Comparison of ENCODE assay signal across 10 mouse cellular contexts in the genomic region with DNA sequence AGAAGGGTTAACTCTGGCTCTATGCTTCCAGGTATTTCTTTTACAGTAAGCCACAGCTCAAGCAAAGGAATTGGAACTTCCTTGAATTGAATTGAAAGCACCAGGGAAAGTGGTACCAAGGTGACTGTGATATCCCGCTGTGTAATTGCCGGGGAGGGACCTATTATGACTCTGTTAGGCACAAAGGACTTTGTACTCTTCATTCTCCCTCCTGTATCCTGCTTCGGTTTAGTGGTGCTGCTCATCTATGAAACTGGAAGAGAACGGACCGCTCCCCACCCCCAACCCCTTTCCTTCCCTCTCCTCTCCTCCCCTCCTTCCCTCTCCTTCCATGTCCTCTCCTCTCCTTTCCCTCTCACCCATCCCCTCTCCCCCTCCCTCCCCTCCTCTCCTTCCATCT. TPM values are rescaled to one million over a fixed set of nuclear protein-coding genes. Genes with fewer than 3 reads are reported as not detected.
DNase-seq lines count a peak whose midpoint lies in the region; ATAC-seq and TF ChIP-seq lines count a peak whose summit lies in the region.
"Had no signal": no experiment of that assay in that cellular context is flagged by ENCODE, and none has a peak within 500 bp of the region (broad histone marks: within the 10 kb centered on the region; RNA-seq: fewer than 3 reads in every experiment).

No protein-coding gene starts in this region.

- no peak overlapping the region for H3K27ac ChIP-seq in embryonic facial prominence, embryonic 13.5 days
- no peak overlapping the region for H3K27ac ChIP-seq in intestine, embryonic 16.5 days (ENCODE audit: low read length)
- H3K27ac ChIP-seq in midbrain, postnatal 0 days (ENCODE audit: low read depth, low read length), result no peak overlapping the region
- H3K27ac ChIP-seq: macrophage had no signal

- peak overlapping the region; percentile 76 for H3K4me2 ChIP-seq in embryonic facial prominence, embryonic 13.5 days
- peak overlapping the region; percentile 77 for H3K4me2 ChIP-seq in intestine, embryonic 16.5 days (ENCODE audit: low read depth, low read length)
- H3K4me2 ChIP-seq in midbrain, postnatal 0 days (ENCODE audit: low read depth, low read length, poor library complexity, severe bottlenecking), result peak overlapping the region; percentile 74

- WGBS in embryonic facial prominence, embryonic 13.5 days, result 13% methylated on average over 5 of the region's 5 CpGs
- 9% methylated on average over 5 of the region's 5 CpGs for WGBS in intestine, embryonic 16.5 days
- WGBS in midbrain, postnatal 0 days, result 9% methylated on average over 5 of the region's 5 CpGs

- no peak for TF ChIP-seq CTCF in midbrain, postnatal 0 days (IDR thresholded peaks at IDR 0.05)

- H3K9me3 ChIP-seq in embryonic facial prominence, embryonic 13.5 days, result no peaks in the 10 kb centered on the region
- H3K9me3 ChIP-seq in intestine, embryonic 16.5 days (ENCODE audit: control insufficient read depth, low read length), result no peaks in the 10 kb centered on the region
- no peaks in the 10 kb centered on the region for H3K9me3 ChIP-seq in midbrain, postnatal 0 days (ENCODE audit: low read length)

- DNase-seq in kidney, adult 9 months, result peak; percentile 60
- no peak for DNase-seq in kidney, adult 18-20 months
- DNase-seq in midbrain, postnatal 0 days (ENCODE audit: low spot score), result peak; percentile 2
- no peak for DNase-seq in thymus, postnatal 36 days
- DNase-seq in right cerebral cortex, postnatal 4 days, result no peak
- no peak for DNase-seq in left cerebral cortex, adult 9 months (ENCODE audit: low spot score in 2 of 2)

- peak overlapping the region; percentile 51 for H3K4me3 ChIP-seq in embryonic facial prominence, embryonic 13.5 days
- H3K4me3 ChIP-seq in intestine, embryonic 16.5 days (ENCODE audit: low read length), result peak overlapping the region; percentile 51
- H3K4me3 ChIP-seq in midbrain, postnatal 0 days (ENCODE audit: low read depth, low read length), result peak overlapping the region; percentile 41

- H3K9ac ChIP-seq in embryonic facial prominence, embryonic 13.5 days, result no peak overlapping the region
- no peak overlapping the region for H3K9ac ChIP-seq in intestine, embryonic 16.5 days (ENCODE audit: low read depth, low read length)
- H3K9ac ChIP-seq in midbrain, postnatal 0 days (replicated peaks; ENCODE audit: low read length, poor library complexity, severe bottlenecking), result no peak overlapping the region

- H3K36me3 ChIP-seq in embryonic facial prominence, embryonic 13.5 days, result no peaks in the 10 kb centered on the region
- no peaks in the 10 kb centered on the region for H3K36me3 ChIP-seq in intestine, embryonic 16.5 days (ENCODE audit: control insufficient read depth, insufficient read depth, low read length)
- no peaks in the 10 kb centered on the region for H3K36me3 ChIP-seq in midbrain, postnatal 0 days (ENCODE audit: insufficient read depth, low read length)

- peaks cover 32% of the 10 kb centered on the region for H3K27me3 ChIP-seq in embryonic facial prominence, embryonic 13.5 days
- H3K27me3 ChIP-seq in intestine, embryonic 16.5 days (replicated peaks; ENCODE audit: control insufficient read depth, insufficient read depth, low read length), result no peaks in the 10 kb centered on the region; the same call in 1 of the 2 replicates
- H3K27me3 ChIP-seq in midbrain, postnatal 0 days (ENCODE audit: insufficient read depth, low read length), result no peaks in the 10 kb centered on the region

- peaks cover 11% of the 10 kb centered on the region for H3K4me1 ChIP-seq in embryonic facial prominence, embryonic 13.5 days
- H3K4me1 ChIP-seq in intestine, embryonic 16.5 days (ENCODE audit: control insufficient read depth, insufficient read depth, low read length), result peaks cover 7% of the 10 kb centered on the region; the same call in 1 of the 2 replicates
- H3K4me1 ChIP-seq in midbrain, postnatal 0 days (ENCODE audit: insufficient read depth, low read length), result no peaks in the 10 kb centered on the region

- ATAC-seq in embryonic facial prominence, embryonic 13.5 days (ENCODE audit: insufficient number of reproducible peaks, insufficient read depth, low FRiP score, low TSS enrichment, low read depth), result no peak
- ATAC-seq in intestine, embryonic 16.5 days, result peak; percentile 70
- ATAC-seq in midbrain, postnatal 0 days (ENCODE audit: low FRiP score), result no peak

RNA-seq across cellular contexts. Expression of gene Eci3, which starts 1.3 kb away (rescaled TPM):
- 1.00 and 1.7 TPM in 2 replicates for polyA plus RNA-seq in embryonic facial prominence, embryonic 13.5 days (2015; fragmentation: Nextera tagmentation; extraction: Ambion mirVana)
- 3.4 and 3.5 TPM in 2 replicates for polyA plus RNA-seq in intestine, embryonic 16.5 days (2015; fragmentation: Nextera tagmentation; extraction: Ambion mirVana)
- not detected in 2 replicates for total RNA-seq in midbrain, postnatal 0 days (2014; rRNA removed)
- 0.39 and 0.50 TPM in 2 replicates for polyA plus RNA-seq in midbrain, postnatal 0 days (2015; fragmentation: Nextera tagmentation; extraction: Ambion mirVana)
- polyA plus RNA-seq: macrophage; testis, adult 2 months had no signal

RNA-seq across cellular contexts. Expression of gene 4933417A18Rik, which starts 40.7 kb away (rescaled TPM):
- polyA plus RNA-seq in embryonic facial prominence, embryonic 13.5 days (2015; fragmentation: Nextera tagmentation; extraction: Ambion mirVana), result not detected in 2 replicates
- polyA plus RNA-seq in intestine, embryonic 16.5 days (2015; fragmentation: Nextera tagmentation; extraction: Ambion mirVana), result not detected in 2 replicates
- total RNA-seq in midbrain, postnatal 0 days (2014; rRNA removed), result not detected in 2 replicates
- polyA plus RNA-seq in midbrain, postnatal 0 days (2015; fragmentation: Nextera tagmentation; extraction: Ambion mirVana), result not detected in 2 replicates
- polyA plus RNA-seq: macrophage had no signal

RNA-seq across cellular contexts. Expression of gene Fam217a, which starts 40.8 kb away (rescaled TPM):
- polyA plus RNA-seq in embryonic facial prominence, embryonic 13.5 days (2015; fragmentation: Nextera tagmentation; extraction: Ambion mirVana), result 0.73 and 0.87 TPM in 2 replicates
- 0.54 and 1.2 TPM in 2 replicates for polyA plus RNA-seq in intestine, embryonic 16.5 days (2015; fragmentation: Nextera tagmentation; extraction: Ambion mirVana)
- total RNA-seq in midbrain, postnatal 0 days (2014; rRNA removed), result 0.33 and 0.47 TPM in 2 replicates
- polyA plus RNA-seq in midbrain, postnatal 0 days (2015; fragmentation: Nextera tagmentation; extraction: Ambion mirVana), result 1.5 and 1.6 TPM in 2 replicates
- polyA plus RNA-seq: macrophage had no signal

Comparison
In these comparisons a context has a peak if more than half of its experiments do, and no peak if none do; other contexts are left out.
1. DNase-seq: peak in kidney, adult 9 months (single experiment) and midbrain, postnatal 0 days (single experiment); none in kidney, adult 18-20 months (single experiment), thymus, postnatal 36 days (0 of 2), right cerebral cortex, postnatal 4 days (single experiment) and left cerebral cortex, adult 9 months (0 of 2).
2. Peak in every context shown above with its lines, with median percentiles within 50 percentile points of each other: H3K4me2 ChIP-seq and H3K4me3 ChIP-seq.